Mouse (Mus musculus) gastrocnemius, postnatal 14 days (tissue): Measurements from ENCODE around the gene Abhd17c. TPM values are rescaled to one million over a fixed set of nuclear protein-coding genes. Genes with fewer than 3 reads are reported as not detected.

ENCODE experiments used
- DNase-seq: peaks from one replicate; pipeline ENCODE4 v3.0.0; 2021; ENCODE audit warnings: mixed read lengths
- intact Hi-C: fragments of 180-260 bp; cut with DNase I; formaldehyde crosslinking; loops from one replicate; pipeline ENCODE4 v1.15.1; 2025; ENCODE audit warnings: low total_unique reads
- total RNA-seq, 2 experiments: library from RNA; stranded (reverse); gene quantifications; 2 replicates each; pipeline ENCODE4 v1.2.3; 2021

Gene Abhd17c
- total RNA-seq, 2 experiments from 2014 or later, result 4.4 to 5.6 TPM

GRCm38 (mm10) chr7:84163585-84163984 is 11.9 kb upstream of the Abhd17c start:
- DNase-seq, result no peak
- intact Hi-C loops, result no loop called here

- no peak for DNase-seq
- intact Hi-C loops, result no loop called here
Observed at GRCm38 (mm10) chr7:84159414-84159813, 7.7 kb upstream of the Abhd17c start.

GRCm38 (mm10) chr7:84153821-84154220 is 2.1 kb upstream of the Abhd17c start:
- DNase-seq, result no peak
- intact Hi-C loops, result no loop called here

- intact Hi-C loops, result no loop called here
- DNase-seq, result no peak
Observed at GRCm38 (mm10) chr7:84152821-84153220, 1.1 kb upstream of the Abhd17c start.

- intact Hi-C loops, result no loop called here
Observed at GRCm38 (mm10) chr7:84152374-84152773, 681 bp upstream of the Abhd17c start.

GRCm38 (mm10) chr7:84151960-84152334 is 254 bp upstream of the Abhd17c start:
- intact Hi-C loops, result no loop called here
- DNase-seq, result peak; percentile 94

More at GRCm38 (mm10) chr7:84152374-84152773, 681 bp upstream of the Abhd17c start:
- no peak for DNase-seq

- intact Hi-C loops, result no loop called here
- no peak for DNase-seq
Observed at GRCm38 (mm10) chr7:84150361-84151000, 1.2 kb downstream of the Abhd17c start.

- DNase-seq, result no peak
- intact Hi-C loops, result no loop called here
Observed at GRCm38 (mm10) chr7:84149821-84150220, 1.9 kb downstream of the Abhd17c start.

- intact Hi-C loops, result no loop called here
- DNase-seq, result no peak
Observed at GRCm38 (mm10) chr7:84148896-84149295, 2.8 kb downstream of the Abhd17c start.

- DNase-seq, result no peak
- intact Hi-C loops, result no loop called here
Observed at GRCm38 (mm10) chr7:84147746-84148145, 3.9 kb downstream of the Abhd17c start.

- intact Hi-C loops, result no loop called here
- no peak for DNase-seq
Observed at GRCm38 (mm10) chr7:84145633-84146032, 6.1 kb downstream of the Abhd17c start.

GRCm38 (mm10) chr7:84142736-84143473 is 8.8 kb downstream of the Abhd17c start:
- DNase-seq, result no peak
- intact Hi-C loops, result no loop called here

GRCm38 (mm10) chr7:84142196-84142595 is 9.5 kb downstream of the Abhd17c start:
- no peak for DNase-seq
- intact Hi-C loops, result no loop called here

GRCm38 (mm10) chr7:84139566-84139965 is 12.1 kb downstream of the Abhd17c start:
- intact Hi-C loops, result no loop called here
- DNase-seq, result no peak

GRCm38 (mm10) chr7:84138731-84139130 is 13.0 kb downstream of the Abhd17c start:
- intact Hi-C loops, result no loop called here
- DNase-seq, result no peak

- no peak for DNase-seq
- intact Hi-C loops, result no loop called here
Observed at GRCm38 (mm10) chr7:84137779-84138178, 13.9 kb downstream of the Abhd17c start.

- intact Hi-C loops, result no loop called here
- DNase-seq, result no peak
Observed at GRCm38 (mm10) chr7:84135799-84136700, 15.6 kb downstream of the Abhd17c start.

- intact Hi-C loops, result no loop called here
- DNase-seq, result no peak
Observed at GRCm38 (mm10) chr7:84132704-84133103, 19.0 kb downstream of the Abhd17c start.

- DNase-seq, result no peak
- intact Hi-C loops, result no loop called here
Observed at GRCm38 (mm10) chr7:84131736-84132135, 20.0 kb downstream of the Abhd17c start.

GRCm38 (mm10) chr7:84128661-84129060 is 23.0 kb downstream of the Abhd17c start:
- DNase-seq, result peak; percentile 28
- intact Hi-C loops, result no loop called here
